Mouse (Mus musculus) urinary bladder, postnatal 14 days (tissue): ENCODE measurements around the gene Arhgap45.

ENCODE experiments used
- DNase-seq: peaks from one replicate; pipeline ENCODE4 v3.0.0; 2021; ENCODE audit warnings: low spot score

Gene Arhgap45

GRCm38 (mm10) chr10:80016931-80017330 lies 478 bp downstream of the Arhgap45 start:
- DNase-seq, result no peak

DNA sequence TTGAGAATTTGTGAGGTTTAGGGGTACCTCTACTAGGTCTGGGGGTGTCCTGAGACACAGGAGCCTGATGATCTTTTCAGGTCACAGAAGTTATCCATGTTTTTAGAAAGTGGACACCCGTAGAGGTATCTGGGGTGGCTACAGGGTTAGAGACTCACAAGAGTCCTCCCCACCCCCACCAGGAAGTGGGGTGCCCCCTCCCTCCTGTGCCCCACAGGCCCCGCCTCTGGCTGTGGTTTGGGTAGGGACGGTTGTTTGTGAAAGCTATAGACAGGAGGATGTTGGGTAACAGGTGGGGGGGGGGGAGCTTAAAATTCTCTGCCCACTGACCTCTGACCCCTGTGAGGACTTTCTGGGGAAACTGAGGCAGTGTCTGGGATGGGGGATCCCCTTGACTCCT lies 908 bp downstream of the Arhgap45 start:
- DNase-seq, result no peak

DNA sequence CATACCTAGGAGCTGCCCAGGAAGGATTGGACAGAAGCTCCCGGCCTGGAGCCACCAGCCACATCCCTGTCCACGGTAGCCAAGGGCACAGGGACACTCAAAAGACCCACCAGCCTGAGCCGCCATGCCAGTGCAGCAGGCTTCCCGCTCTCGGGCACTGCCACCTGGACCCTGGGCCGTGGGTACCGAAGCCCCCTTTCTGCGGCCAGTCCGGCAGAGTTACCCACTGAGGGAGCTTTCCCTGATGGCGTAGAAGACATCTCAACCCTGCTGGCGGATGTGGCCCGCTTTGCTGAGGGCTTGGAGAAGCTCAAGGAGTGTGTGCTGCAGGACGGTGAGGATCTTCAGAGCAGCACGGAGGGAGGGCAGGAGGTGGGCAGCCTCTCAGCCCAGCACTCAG lies 1.3 kb downstream of the Arhgap45 start:
- no peak for DNase-seq

DNA sequence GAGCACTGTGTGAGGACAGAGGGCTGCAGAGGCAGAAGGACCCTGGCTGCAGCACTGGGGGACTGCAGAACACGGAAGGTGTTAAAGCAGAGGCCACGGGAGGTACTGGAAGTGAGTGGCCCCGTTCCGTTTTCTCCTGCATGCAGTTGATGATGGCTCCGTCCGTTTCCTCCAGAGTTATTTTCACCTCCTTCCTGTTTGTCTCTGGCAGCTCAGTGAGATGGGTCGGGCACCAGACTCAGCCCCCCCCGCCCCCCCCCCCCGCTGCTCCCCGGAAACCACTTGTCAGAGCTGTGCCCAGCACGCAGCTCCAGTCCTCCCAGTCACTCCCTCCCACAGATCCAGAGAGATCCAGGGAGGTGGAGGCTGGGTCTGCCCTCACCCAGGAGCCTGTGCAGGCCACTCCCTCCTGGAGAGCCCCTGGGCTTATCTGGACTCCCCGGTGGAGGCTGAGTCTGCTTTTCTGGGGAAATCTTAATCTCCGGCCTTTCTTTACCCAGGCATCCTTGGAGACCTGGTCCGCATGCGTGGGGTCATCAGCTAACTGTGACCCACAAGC lies 2.4 kb downstream of the Arhgap45 start:
- DNase-seq, result peak; percentile 41

DNA sequence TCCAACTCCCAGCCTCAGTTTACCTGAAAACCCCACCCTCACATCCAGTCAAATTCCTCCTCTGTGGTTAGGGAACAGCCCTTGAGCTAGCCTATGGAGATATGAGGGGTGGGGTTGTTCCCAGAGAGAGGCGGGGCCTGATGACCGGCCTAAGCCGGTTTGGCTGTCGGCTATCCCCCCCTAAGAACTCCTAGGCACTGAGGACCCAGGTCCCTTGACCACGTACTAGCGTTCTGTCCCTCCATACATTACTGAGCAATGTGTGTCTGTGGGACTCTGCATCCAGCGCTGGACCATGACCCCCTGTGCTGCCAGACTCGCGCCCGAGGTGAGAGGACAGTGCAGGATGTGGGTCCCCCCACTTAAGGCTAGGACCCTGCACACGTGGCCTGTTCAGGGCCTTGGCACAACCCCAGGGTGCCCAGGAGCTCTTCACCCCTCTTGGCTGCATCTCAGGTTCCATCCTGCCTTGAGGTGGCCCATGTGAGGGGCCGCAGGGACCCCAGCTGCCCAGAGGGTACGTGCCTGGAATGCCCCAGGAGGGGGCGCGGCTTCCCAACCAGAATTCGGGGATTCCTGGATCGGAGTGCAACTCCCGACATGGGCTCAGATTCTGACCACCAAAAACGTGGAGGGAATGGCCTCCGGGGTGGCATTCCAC lies 3.1 kb downstream of the Arhgap45 start:
- no peak for DNase-seq

DNA sequence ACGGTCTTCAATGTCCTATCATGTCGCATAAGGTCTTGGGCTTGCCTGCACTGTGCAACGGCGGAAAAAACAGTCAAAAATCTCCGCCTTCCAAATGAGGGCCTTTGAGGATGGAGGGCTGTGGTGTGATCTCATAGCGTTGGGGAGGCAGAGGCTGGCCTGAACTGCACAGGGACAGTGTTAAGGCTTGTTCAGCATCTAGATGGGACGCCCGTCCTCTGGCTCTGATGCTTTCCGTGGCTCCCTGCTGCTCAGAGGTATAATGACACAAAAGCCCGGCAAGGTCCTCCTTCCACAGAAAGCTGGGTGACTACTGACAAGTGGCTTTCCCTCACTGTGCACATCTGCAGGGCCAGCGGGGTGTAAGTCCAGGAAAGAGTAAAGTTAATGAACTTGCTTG lies 3.7 kb downstream of the Arhgap45 start:
- no peak for DNase-seq

GRCm38 (mm10) chr10:80020603-80021319 lies 4.3 kb downstream of the Arhgap45 start:
- DNase-seq, result no peak

DNA sequence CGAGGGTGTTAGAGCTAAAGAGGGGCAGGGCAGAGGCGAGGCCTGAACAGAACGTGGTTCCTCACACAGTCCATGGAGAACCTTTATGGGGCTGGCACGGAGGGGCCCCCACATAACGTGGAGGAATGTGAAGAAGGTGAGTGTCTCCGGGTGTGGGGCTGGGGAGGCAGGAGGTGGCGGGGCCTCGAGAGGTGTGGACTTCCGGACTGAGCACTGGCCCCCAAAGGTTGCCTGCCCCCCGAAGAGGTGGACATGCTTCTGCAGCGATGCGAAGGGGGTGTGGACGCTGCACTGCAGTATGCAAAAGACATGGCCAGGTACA lies 4.8 kb downstream of the Arhgap45 start:
- DNase-seq, result no peak

DNA sequence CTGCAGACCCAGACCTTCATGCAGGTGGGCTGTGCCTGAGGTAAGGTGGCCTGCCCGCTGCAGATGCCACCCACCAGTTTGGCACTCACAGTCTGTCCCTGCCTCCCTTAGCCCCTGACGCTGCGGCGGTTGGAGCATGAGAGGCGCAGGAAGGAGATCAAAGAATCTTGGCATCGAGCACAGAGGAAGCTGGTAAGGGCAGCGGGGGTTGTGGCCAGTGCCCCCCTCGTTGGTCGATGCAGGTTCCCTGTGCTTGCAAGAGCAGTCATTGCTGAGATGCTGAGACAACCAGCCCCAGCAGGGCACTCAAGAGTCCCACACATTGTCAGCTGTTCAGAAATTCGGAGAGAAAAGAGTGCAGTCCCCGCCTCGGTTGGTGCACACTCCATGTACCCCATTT lies 5.7 kb downstream of the Arhgap45 start:
- no peak for DNase-seq

DNA sequence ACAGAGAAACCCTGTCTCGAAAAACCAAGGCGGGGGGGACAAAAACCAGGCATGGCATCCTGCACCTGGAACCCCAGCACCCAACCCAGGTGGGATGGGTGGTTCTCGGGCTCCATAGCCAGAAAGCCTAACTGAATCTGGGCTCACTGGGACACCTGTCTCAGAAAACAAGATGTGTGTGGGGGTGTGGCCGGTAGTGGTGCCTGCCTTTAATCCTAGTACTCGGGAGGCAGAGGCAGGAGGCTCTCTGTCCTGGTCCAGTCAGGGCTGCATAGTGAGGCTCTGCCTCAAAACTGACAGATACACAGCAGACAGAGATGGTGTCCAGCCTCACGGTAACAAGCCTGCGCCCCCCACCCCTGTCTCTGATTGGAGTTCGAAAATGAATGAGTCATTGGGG lies 6.4 kb downstream of the Arhgap45 start:
- DNase-seq, result no peak

- DNase-seq, result no peak
Observed at GRCm38 (mm10) chr10:80023758-80024157, 7.3 kb downstream of the Arhgap45 start.

DNA sequence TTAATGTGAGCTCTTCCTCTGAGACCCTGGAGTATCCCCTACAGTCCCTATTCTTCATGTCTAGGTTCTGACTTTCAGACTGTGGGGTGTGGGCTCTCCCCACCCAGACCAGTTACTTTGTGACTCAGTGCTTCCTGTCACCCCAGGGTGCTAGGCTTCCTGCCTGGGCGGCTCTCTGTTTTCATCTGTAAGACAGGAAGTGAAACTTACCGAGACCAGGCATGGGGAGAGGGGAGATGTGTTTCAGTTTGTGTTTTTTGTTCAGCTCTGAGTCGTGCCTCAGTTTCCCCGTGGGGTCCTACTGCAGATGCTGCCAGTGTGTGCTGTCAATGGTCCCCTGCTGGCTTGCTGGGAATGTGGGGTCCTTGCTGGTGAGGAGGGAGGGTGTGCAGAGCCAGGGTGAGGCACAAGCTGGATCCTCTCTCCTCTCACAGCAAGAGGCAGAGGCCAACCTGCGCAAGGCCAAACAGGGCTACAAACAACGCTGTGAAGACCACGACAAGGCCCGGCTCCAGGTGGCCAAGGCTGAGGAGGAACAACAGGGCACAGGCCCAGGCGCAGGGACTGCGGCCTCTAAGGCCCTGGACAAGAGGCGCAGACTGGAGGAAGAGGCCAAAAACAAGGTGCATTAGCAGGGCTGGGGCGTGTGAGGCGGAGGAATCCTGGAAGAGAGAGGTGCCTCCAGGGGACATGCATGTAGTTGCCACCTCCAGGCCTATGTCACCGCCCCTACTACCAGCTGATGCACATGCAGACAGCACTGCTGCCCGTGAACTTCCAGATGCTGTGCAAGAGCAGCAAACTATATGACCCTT lies 8.0 kb downstream of the Arhgap45 start:
- no peak for DNase-seq

DNA sequence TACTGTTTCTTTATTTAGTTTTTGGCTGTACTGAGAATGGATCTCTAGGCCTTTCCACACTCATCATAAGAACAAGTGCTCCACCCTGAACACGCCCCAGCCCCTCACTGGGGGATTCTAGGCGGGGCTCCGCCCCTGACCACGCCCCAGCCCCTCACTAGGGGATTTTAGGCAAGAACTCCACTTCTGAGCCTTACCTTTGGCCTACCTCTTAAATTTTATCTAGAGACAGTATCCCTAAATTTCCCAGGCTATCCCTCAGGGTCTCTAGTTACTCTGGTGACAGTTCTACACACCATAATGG lies 8.5 kb downstream of the Arhgap45 start:
- no peak for DNase-seq

GRCm38 (mm10) chr10:80025463-80025862 lies 9.0 kb downstream of the Arhgap45 start:
- no peak for DNase-seq

DNA sequence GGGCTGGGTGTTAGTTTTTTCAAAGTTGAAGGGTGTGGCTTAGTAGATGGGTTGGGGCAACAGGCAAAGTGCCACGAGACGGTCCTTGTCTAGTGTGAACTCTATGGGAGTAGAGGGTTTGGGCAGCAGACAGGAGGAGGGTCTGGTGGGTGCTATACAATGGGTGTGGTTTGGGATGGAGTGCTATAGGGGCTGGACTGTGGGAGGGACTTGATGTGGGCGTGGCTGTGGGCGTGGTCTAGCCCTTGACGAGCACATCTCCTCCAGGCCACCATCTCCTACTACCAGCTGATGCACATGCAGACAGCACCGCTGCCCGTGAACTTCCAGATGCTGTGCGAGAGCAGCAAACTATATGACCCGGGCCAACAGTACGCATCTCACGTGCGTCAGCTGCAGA lies 9.4 kb downstream of the Arhgap45 start:
- no peak for DNase-seq

- DNase-seq, result no peak
Observed at GRCm38 (mm10) chr10:80027681-80028520, 11.4 kb downstream of the Arhgap45 start.

GRCm38 (mm10) chr10:80028521-80028846 lies 12.0 kb downstream of the Arhgap45 start:
- DNase-seq, result no peak

DNA sequence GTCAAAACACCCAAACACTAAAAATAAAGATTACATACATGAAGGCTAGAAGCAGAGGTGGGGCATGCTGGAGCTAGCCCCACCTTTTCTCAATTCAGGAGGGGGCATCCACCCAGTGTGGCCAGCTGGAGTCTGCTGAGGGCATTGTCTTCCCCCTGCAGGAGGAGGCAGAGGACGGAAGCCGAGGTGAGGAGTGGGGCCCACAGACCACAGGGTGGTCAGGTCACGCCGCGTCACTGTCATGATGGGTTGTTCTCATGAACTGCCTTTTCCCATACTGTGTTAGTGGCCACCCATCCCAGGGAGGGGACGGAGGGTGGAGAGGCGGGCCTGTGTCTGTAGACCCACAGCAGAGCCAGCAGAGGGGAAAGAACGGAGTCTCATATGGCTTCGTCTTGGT lies 13.7 kb downstream of the Arhgap45 start:
- DNase-seq, result no peak

- no peak for DNase-seq
Observed at GRCm38 (mm10) chr10:80030736-80031135, 14.3 kb downstream of the Arhgap45 start.

GRCm38 (mm10) chr10:80032799-80033480 lies 16.5 kb downstream of the Arhgap45 start:
- peak; percentile 83 for DNase-seq

GRCm38 (mm10) chr10:80033511-80034391 lies 17.3 kb downstream of the Arhgap45 start:
- peak; percentile 57 for DNase-seq
